Mouse (Mus musculus) c-Kit-positive CD71-positive TER-119-negative erythroid progenitor cells, embryonic 14.5 days (primary cell): Measurements from ENCODE around the gene Olfr65.

ENCODE experiments used
- DNase-seq: peaks from one replicate; pipeline ENCODE4 v3.0.0-alpha.2; 2013; ENCODE audit warnings: low read depth

Olfr65 gene

GRCm38 (mm10) chr7:103903187-103903586, at the start of gene Olfr65:
Gene Olfr65, plus strand, starts transcription at chr7:103903487.
- DNase-seq = no peak

- no peak for DNase-seq
These were observed 48.6 kb upstream of the Olfr65 start for GRCm38 (mm10) chr7:103854669-103855068.

- DNase-seq = peak; percentile 85
These were observed 44.2 kb upstream of the Olfr65 start for GRCm38 (mm10) chr7:103859076-103859475.

GRCm38 (mm10) chr7:103860855-103861254, 42.4 kb upstream of the Olfr65 start:
- peak; percentile 99 for DNase-seq

GRCm38 (mm10) chr7:103861531-103861930, 41.8 kb upstream of the Olfr65 start:
- no peak for DNase-seq

GRCm38 (mm10) chr7:103865716-103866115, 37.6 kb upstream of the Olfr65 start:
- DNase-seq = peak; percentile 81

- peak; percentile 91 for DNase-seq
These were observed 32.6 kb upstream of the Olfr65 start for GRCm38 (mm10) chr7:103870667-103871066.

- DNase-seq = peak; percentile 71
These were observed 30.2 kb upstream of the Olfr65 start for GRCm38 (mm10) chr7:103873064-103873463.

- no peak for DNase-seq
These were observed 28.8 kb upstream of the Olfr65 start for GRCm38 (mm10) chr7:103874451-103874850.

GRCm38 (mm10) chr7:103877093-103877492, 26.2 kb upstream of the Olfr65 start:
- peak; percentile 73 for DNase-seq

GRCm38 (mm10) chr7:103886152-103886551, 17.1 kb upstream of the Olfr65 start, which contains the start of gene Olfr66:
Gene Olfr66, minus strand, starts transcription at chr7:103886252.
- no peak for DNase-seq

GRCm38 (mm10) chr7:103894385-103894784, 8.9 kb upstream of the Olfr65 start, which contains the start of gene Olfr64:
Gene Olfr64, minus strand, starts transcription at chr7:103894485.
- DNase-seq = no peak

- peak; percentile 80 for DNase-seq
These were observed 6.8 kb downstream of the Olfr65 start for GRCm38 (mm10) chr7:103910047-103910446.

GRCm38 (mm10) chr7:103912969-103913511, 9.8 kb downstream of the Olfr65 start:
- DNase-seq = peak; percentile 65

- DNase-seq = no peak
These were observed 12.1 kb downstream of the Olfr65 start for GRCm38 (mm10) chr7:103915338-103915737.

GRCm38 (mm10) chr7:103928525-103928924, 25.2 kb downstream of the Olfr65 start, which contains the start of gene Olfr631:
Gene Olfr631, plus strand, starts transcription at chr7:103928825.
- no peak for DNase-seq

- no peak for DNase-seq
These were observed 31.0 kb downstream of the Olfr65 start, which contains the start of gene Olfr632 for GRCm38 (mm10) chr7:103934264-103934663. Gene Olfr632, plus strand, starts transcription at chr7:103934347.

GRCm38 (mm10) chr7:103942730-103943129, 39.4 kb downstream of the Olfr65 start:
- DNase-seq = peak; percentile 44

GRCm38 (mm10) chr7:103944137-103944536, 40.9 kb downstream of the Olfr65 start, which contains the start of gene Olfr633:
Gene Olfr633, plus strand, starts transcription at chr7:103944437.
- DNase-seq = no peak
